Mouse (Mus musculus) embryo, embryonic 10 days (tissue): ENCODE measurements at regions not wholly inside any gene's neighbourhood (a gene's known extent, or its start where the extent isn't known, plus 50 kb on each side); places are given as distances from the start of the nearest gene placed in this dataset.

Experiments used
- DNase-seq: peaks from one replicate; pipeline ENCODE4 v3.0.0-alpha.2; 2015; ENCODE audit warnings: low spot score

- DNase-seq = no peak
Observed at GRCm38 (mm10) chr13:36807961-36808360, 73.0 kb upstream of the Nrn1 start.

DNA sequence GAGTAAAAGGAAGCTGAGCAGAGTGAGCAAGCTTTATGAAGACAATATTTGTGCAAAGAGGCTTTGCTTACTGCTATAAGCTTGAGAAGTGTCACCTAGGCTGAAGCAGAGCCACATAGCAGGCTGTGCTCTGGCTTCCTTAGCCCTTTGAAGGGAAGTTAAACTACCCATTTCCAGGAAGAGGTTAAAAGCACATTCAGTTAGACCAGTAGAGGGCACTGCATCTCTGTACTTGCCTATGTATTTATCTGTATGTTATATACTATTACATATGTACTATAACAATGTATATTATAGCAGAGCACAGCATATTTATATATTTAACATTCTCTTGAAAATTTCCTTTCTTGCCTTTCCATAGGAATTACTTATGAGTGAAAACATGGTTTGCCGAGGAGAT is 54.4 kb upstream of the Nrn1 start:
- peak; percentile 68 for DNase-seq
